Mouse (Mus musculus) C2C12 (cell line): Measurements from ENCODE around the gene Rimbp2. TPM values are rescaled to one million over a fixed set of nuclear protein-coding genes. Genes with fewer than 3 reads are reported as not detected.

Experiments
- H3K27me3 ChIP-seq: one replicate; pipeline ENCODE4 v1.6.1; 2011; ENCODE audit not compliant: control insufficient read depth, insufficient read depth, insufficient read length
- H3K36me3 ChIP-seq: one replicate; pipeline ENCODE4 v1.6.1; 2011; ENCODE audit not compliant: control insufficient read depth, insufficient read depth
- H3K4me3 ChIP-seq: one replicate; pipeline ENCODE4 v1.5.1; 2011; ENCODE audit warnings: mild to moderate bottlenecking, control low read depth; ENCODE audit not compliant: poor library complexity, insufficient read depth, severe bottlenecking
- H3K79me2 ChIP-seq: one replicate; pipeline ENCODE4 v1.6.1; 2011; ENCODE audit not compliant: control insufficient read depth, insufficient read depth
- H3K79me3 ChIP-seq: one replicate; pipeline ENCODE4 v1.6.1; 2011; ENCODE audit warnings: low read depth, control low read depth
- H3ac ChIP-seq: one replicate; pipeline ENCODE3; 2011; ENCODE audit warnings: low read depth; ENCODE audit not compliant: control insufficient read depth, insufficient read length
- CEBPB ChIP-seq: IDR thresholded peaks from one replicate; pipeline ENCODE4 v1.6.1; 2011; ENCODE audit warnings: low read depth, mild to moderate bottlenecking, control low read depth, moderate library complexity
- CTCF ChIP-seq: IDR thresholded peaks from one replicate; pipeline ENCODE4 v1.5.1; 2011; ENCODE audit not compliant: control insufficient read depth, insufficient read depth, insufficient read length
- FOSL1 ChIP-seq: IDR thresholded peaks from one replicate; pipeline ENCODE4 v1.8.0; 2011; ENCODE audit warnings: mild to moderate bottlenecking, low read length; ENCODE audit not compliant: poor library complexity, insufficient read depth, severe bottlenecking
- MAX ChIP-seq: IDR thresholded peaks from one replicate; pipeline ENCODE4 v1.6.1; 2011; ENCODE audit warnings: mild to moderate bottlenecking, control low read depth
- MYOD1 ChIP-seq: IDR thresholded peaks from one replicate; pipeline ENCODE4 v1.6.1; 2011; ENCODE audit warnings: low read depth; ENCODE audit not compliant: control insufficient read depth, insufficient read length
- MYOG ChIP-seq: IDR thresholded peaks from one replicate; pipeline ENCODE4 v1.6.1; 2011; ENCODE audit not compliant: control insufficient read depth, insufficient read length; ENCODE audit errors: extremely low read depth
- USF1 ChIP-seq: IDR thresholded peaks from one replicate; pipeline ENCODE4 v1.6.1; 2011; ENCODE audit warnings: low read depth, mild to moderate bottlenecking, control low read depth, moderate library complexity
- polyA plus RNA-seq: library from polyadenylated mRNA; unstranded; fragments of >200 nt; fragmentation: generic; extraction: Trizol; gene quantifications from one replicate; pipeline ENCODE4 v1.2.1, GENCODE M21; 2012; ENCODE audit warnings: missing spikeins

The Rimbp2 gene
- polyA plus RNA-seq, 1 experiment: not detected

- no peaks in the 10 kb centered on the region for H3K27me3 ChIP-seq
These were observed 65.7 kb downstream of the Rimbp2 start for GRCm38 (mm10) chr5:128887546-128887945.

GRCm38 (mm10) chr5:128884320-128884719 lies 69.0 kb downstream of the Rimbp2 start:
- no peak overlapping the region for H3ac ChIP-seq
- no peaks in the 10 kb centered on the region for H3K36me3 ChIP-seq
- no peaks in the 10 kb centered on the region for H3K79me3 ChIP-seq
- no peaks in the 10 kb centered on the region for H3K27me3 ChIP-seq
- TF ChIP-seq CEBPB (no peak), MAX (no peak), USF1 (no peak), MYOD1 (no peak), FOSL1 (no peak), CTCF (no peak), MYOG (no peak)
- H3K4me3 ChIP-seq: no peak overlapping the region
- H3K79me2 ChIP-seq: no peaks in the 10 kb centered on the region

More at GRCm38 (mm10) chr5:128887546-128887945, 65.7 kb downstream of the Rimbp2 start:
- Histone ChIP-seq H3ac (no peak overlapping the region), H3K79me3 (no peaks in the 10 kb centered on the region), H3K79me2 (no peaks in the 10 kb centered on the region), H3K4me3 (no peak overlapping the region), H3K36me3 (no peaks in the 10 kb centered on the region)
- TF ChIP-seq CEBPB (no peak), USF1 (no peak), CTCF (no peak), FOSL1 (no peak), MYOD1 (no peak), MAX (no peak), MYOG (no peak)

- no peaks in the 10 kb centered on the region for H3K79me2 ChIP-seq
- no peak for TF ChIP-seq CTCF
- no peak for TF ChIP-seq MYOD1
These were observed 74.2 kb downstream of the Rimbp2 start for GRCm38 (mm10) chr5:128879092-128879491.

GRCm38 (mm10) chr5:128877425-128878035 lies 75.8 kb downstream of the Rimbp2 start:
- Histone ChIP-seq H3K79me3 (no peaks in the 10 kb centered on the region), H3K79me2 (no peaks in the 10 kb centered on the region), H3K36me3 (no peaks in the 10 kb centered on the region), H3ac (no peak overlapping the region), H3K4me3 (no peak overlapping the region), H3K27me3 (no peaks in the 10 kb centered on the region)
- no peak for TF ChIP-seq MYOG
- no peak for TF ChIP-seq CEBPB
- no peak for TF ChIP-seq USF1
- TF ChIP-seq MYOD1: no peak
- TF ChIP-seq FOSL1: no peak
- TF ChIP-seq MAX: no peak
- TF ChIP-seq CTCF: no peak

More at GRCm38 (mm10) chr5:128879092-128879491, 74.2 kb downstream of the Rimbp2 start:
- Histone ChIP-seq H3K79me3 (no peaks in the 10 kb centered on the region), H3K36me3 (no peaks in the 10 kb centered on the region), H3K27me3 (no peaks in the 10 kb centered on the region), H3K4me3 (no peak overlapping the region), H3ac (no peak overlapping the region)

- H3K4me3 ChIP-seq: no peak overlapping the region
- no peaks in the 10 kb centered on the region for H3K27me3 ChIP-seq
- no peaks in the 10 kb centered on the region for H3K79me3 ChIP-seq
- H3ac ChIP-seq: no peak overlapping the region
- H3K36me3 ChIP-seq: no peaks in the 10 kb centered on the region
- TF ChIP-seq MYOD1 (no peak), MYOG (no peak), MAX (no peak), CTCF (no peak), USF1 (no peak), FOSL1 (no peak), CEBPB (no peak)
- no peaks in the 10 kb centered on the region for H3K79me2 ChIP-seq
These were observed 81.6 kb downstream of the Rimbp2 start for GRCm38 (mm10) chr5:128871706-128872105.

- no peak overlapping the region for H3ac ChIP-seq
- H3K79me3 ChIP-seq: no peaks in the 10 kb centered on the region
These were observed 86.5 kb downstream of the Rimbp2 start for GRCm38 (mm10) chr5:128866811-128867210.

More at GRCm38 (mm10) chr5:128866811-128867210, 86.5 kb downstream of the Rimbp2 start:
- H3K79me2 ChIP-seq: no peaks in the 10 kb centered on the region
- no peaks in the 10 kb centered on the region for H3K27me3 ChIP-seq
- TF ChIP-seq CEBPB (no peak), USF1 (no peak), MAX (no peak), CTCF (no peak), FOSL1 (no peak), MYOG (no peak), MYOD1 (no peak)
- H3K36me3 ChIP-seq: no peaks in the 10 kb centered on the region
- H3K4me3 ChIP-seq: no peak overlapping the region
